Mouse (Mus musculus): ENCODE data around the gene Elovl6. TPM values are rescaled to one million over a fixed set of nuclear protein-coding genes. Genes with fewer than 3 reads are reported as not detected.
A peak's percentile ranks its signal among the peaks of the same experiment; 100 is the strongest.

Gene Elovl6
- total and polyA plus RNA-seq, 3 experiments = 15.0 to 17.2 TPM; not detected in 1

DNA sequence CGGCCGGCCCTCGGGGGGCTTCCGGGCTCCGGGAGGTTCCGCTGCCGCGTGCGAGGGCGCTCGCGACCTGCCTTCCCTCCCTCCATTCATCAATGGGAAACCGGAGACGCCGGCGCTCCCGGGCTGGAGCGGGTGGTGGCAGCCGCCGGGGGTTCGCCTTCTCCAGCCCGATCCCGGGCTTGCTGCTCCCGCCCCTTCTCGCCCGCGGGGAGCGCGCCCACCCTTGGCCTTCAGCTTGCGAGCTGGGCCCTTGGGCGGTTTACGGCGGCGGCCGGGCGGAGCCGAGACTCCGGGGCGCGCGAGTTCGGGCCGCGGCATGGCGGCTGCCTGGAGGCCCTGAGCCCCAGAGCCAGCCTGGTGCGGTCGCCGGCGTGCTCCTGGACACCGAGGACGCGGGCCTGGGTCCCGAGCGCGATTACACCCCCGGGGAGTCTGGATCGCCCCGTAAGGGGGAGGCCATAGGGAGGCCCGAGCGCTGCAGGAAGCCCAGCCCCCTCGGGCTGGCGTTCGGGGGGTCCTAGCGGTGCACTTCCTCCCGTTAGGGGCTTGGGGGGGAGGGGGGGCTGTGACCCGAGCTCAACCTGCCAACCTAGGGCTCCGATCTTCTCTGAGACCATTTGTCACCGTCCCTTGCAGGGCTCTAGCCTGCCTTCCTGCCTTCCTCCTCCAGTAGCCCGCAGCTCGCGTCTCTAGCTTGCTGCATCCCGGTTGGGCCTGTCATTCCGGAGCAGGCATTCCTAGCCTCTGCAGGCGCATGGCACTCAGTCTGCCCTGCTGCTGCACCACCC is 1.8 kb downstream of the Elovl6 start (continued):
- TF ChIP-seq GABPA (IDR thresholded peaks at IDR 0.05; ENCODE audit: low read depth, low read length) = no peak
- no peak for TF ChIP-seq CHD2 (IDR thresholded peaks at IDR 0.05; ENCODE audit: low read length)
- no peak for TF ChIP-seq MYC (IDR thresholded peaks at IDR 0.05; ENCODE audit: low read depth, low read length)
- no peak for TF ChIP-seq JUND (IDR thresholded peaks at IDR 0.05; ENCODE audit: low read depth, low read length)

DNA sequence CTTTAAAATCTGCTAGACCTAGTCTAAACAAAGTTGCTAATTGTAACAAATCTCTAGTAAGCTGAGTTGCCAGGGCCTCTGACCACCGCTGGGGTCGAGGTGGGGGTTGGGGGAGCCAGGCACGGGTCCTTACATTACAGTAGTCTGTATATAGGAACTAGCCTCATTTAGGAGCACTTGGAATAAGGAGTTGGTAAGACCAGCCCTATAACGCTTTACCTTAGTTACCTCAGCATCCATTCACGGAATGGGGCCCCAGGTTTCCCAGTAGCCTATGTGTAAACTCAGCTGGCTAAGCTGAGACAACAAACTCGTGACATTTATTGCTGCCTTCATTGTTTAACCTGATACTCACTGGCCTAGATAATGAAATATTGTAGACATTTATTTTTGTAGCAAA is 3.3 kb downstream of the Elovl6 start:
- no peak for DNase-seq (ENCODE audit: low read depth, low spot score)
- TF ChIP-seq POLR2AphosphoS2 (IDR thresholded peaks at IDR 0.05; ENCODE audit: low read length) (no peak), EP300 (IDR thresholded peaks at IDR 0.05; ENCODE audit: low read depth in 1 of 2, low read length in 2 of 2) (no peak), ZNF384 (IDR thresholded peaks at IDR 0.05; ENCODE audit: low read depth, low read length) (no peak)
- Histone ChIP-seq H3K4me3 (ENCODE audit: control insufficient read depth in 1 of 2, insufficient read depth in 1 of 2, low read depth in 2 of 2, low read length in 2 of 2) (peak overlapping the region in 1 of 2 experiments; percentile 40; a peak in 2 of 4 replicates), H3K36me3 (ENCODE audit: control insufficient read depth in 1 of 2, insufficient read depth in 2 of 2, low read length in 2 of 2) (peaks cover 0 to 20% of the 10 kb centered on the region in 2 experiments; a peak in 2 of 4 replicates), H3K27me3 (ENCODE audit: control insufficient read depth in 1 of 2, insufficient read depth in 2 of 2, low read length in 2 of 2) (no peaks in the 10 kb centered on the region), H3K9ac (ENCODE audit: control insufficient read depth, low read depth, low read length, poor library complexity, severe bottlenecking) (peak overlapping the region; percentile 8), H3K4me1 (ENCODE audit: control insufficient read depth in 1 of 2, insufficient read depth in 2 of 2, low read length in 2 of 2) (peaks cover 4 to 13% of the 10 kb centered on the region in 2 experiments; a peak in 3 of 4 replicates), H3K9me3 (replicated peaks; ENCODE audit: insufficient read depth, low read length) (no peaks in the 10 kb centered on the region), H3K27ac (ENCODE audit: control insufficient read depth, low read depth, low read length) (no peak overlapping the region), H3K79me2 (ENCODE audit: control insufficient read depth, insufficient read depth, low read length, poor library complexity) (peaks cover 26% of the 10 kb centered on the region)

GRCm38 (mm10) chr3:129536109-129536508 is 4.0 kb downstream of the Elovl6 start:
- H3K36me3 ChIP-seq (ENCODE audit: control insufficient read depth in 1 of 2, insufficient read depth in 2 of 2, low read length in 2 of 2) = peaks cover 0 to 20% of the 10 kb centered on the region in 2 experiments; a peak in 2 of 4 replicates
- H3K4me3 ChIP-seq (ENCODE audit: control insufficient read depth in 1 of 2, insufficient read depth in 1 of 2, low read depth in 2 of 2, low read length in 2 of 2) = peak overlapping the region; percentile 40 to 59
- peaks cover 26% of the 10 kb centered on the region for H3K79me2 ChIP-seq (ENCODE audit: control insufficient read depth, insufficient read depth, low read length, poor library complexity)
- peak overlapping the region; percentile 57 for H3K27ac ChIP-seq (ENCODE audit: control insufficient read depth, low read depth, low read length)
- H3K9me3 ChIP-seq (replicated peaks; ENCODE audit: insufficient read depth, low read length) = no peaks in the 10 kb centered on the region
- peaks cover 4 to 13% of the 10 kb centered on the region in 2 experiments; a peak in 3 of 4 replicates for H3K4me1 ChIP-seq (ENCODE audit: control insufficient read depth in 1 of 2, insufficient read depth in 2 of 2, low read length in 2 of 2)
- no peaks in the 10 kb centered on the region for H3K27me3 ChIP-seq (ENCODE audit: control insufficient read depth in 1 of 2, insufficient read depth in 2 of 2, low read length in 2 of 2)
- DNase-seq (ENCODE audit: low read depth, low spot score) = peak; percentile 98
- peak overlapping the region; percentile 75 for H3K9ac ChIP-seq (ENCODE audit: control insufficient read depth, low read depth, low read length, poor library complexity, severe bottlenecking)
- TF ChIP-seq NRF1 (IDR thresholded peaks at IDR 0.05; ENCODE audit: insufficient read depth, low read depth, low read length, poor library complexity, severe bottlenecking) (no peak), NELFE (IDR thresholded peaks at IDR 0.05; ENCODE audit: low read depth, low read length) (peak; percentile 75), UBTF (IDR thresholded peaks at IDR 0.05; ENCODE audit: borderline replicate concordance, insufficient read depth, low read depth, low read length) (no peak), GABPA (IDR thresholded peaks at IDR 0.05; ENCODE audit: low read depth, low read length) (no peak), ZKSCAN1 (IDR thresholded peaks at IDR 0.05; ENCODE audit: low read depth, low read length) (no peak), GATA1 (IDR thresholded peaks at IDR 0.05; ENCODE audit: low read depth, low read length) (no peak), SIN3A (IDR thresholded peaks at IDR 0.05; ENCODE audit: low read length) (no peak), MAZ (IDR thresholded peaks at IDR 0.05; ENCODE audit: low read depth, low read length) (no peak), SMC3 (IDR thresholded peaks at IDR 0.05; ENCODE audit: low read depth, low read length) (no peak), MYC (IDR thresholded peaks at IDR 0.05; ENCODE audit: low read depth, low read length) (no peak), MXI1 (IDR thresholded peaks at IDR 0.05; ENCODE audit: low read depth, low read length) (no peak), POLR2A (IDR thresholded peaks at IDR 0.05; ENCODE audit: control insufficient read depth in 1 of 2, insufficient read depth in 1 of 2, low read depth in 1 of 2, low read length in 2 of 2, poor library complexity in 1 of 2) (peak; percentile 74 to 78; a peak in 3 of 4 replicates), CHD2 (IDR thresholded peaks at IDR 0.05; ENCODE audit: low read length) (no peak; the same call in 1 of the 2 replicates), ELF1 (IDR thresholded peaks at IDR 0.05; ENCODE audit: low read depth, low read length) (no peak), RCOR1 (IDR thresholded peaks at IDR 0.05; ENCODE audit: low read depth, low read length) (no peak), TBP (IDR thresholded peaks at IDR 0.05; ENCODE audit: low read depth, low read length) (peak; percentile 91), HCFC1 (IDR thresholded peaks at IDR 0.05; ENCODE audit: low read depth, low read length) (0 out of 2 replicates have a peak, but pooled peaks have one; percentile 62), KAT2A (conservative IDR thresholded peaks at IDR 0.05; ENCODE audit: low read depth, low read length) (no peak), CTCF (IDR thresholded peaks at IDR 0.05 in 2 of 3, conservative IDR thresholded peaks at IDR 0.05 in 1 of 3; ENCODE audit: control insufficient read depth in 1 of 3, insufficient read depth in 1 of 3, low read depth in 2 of 3, low read length in 3 of 3, poor library complexity in 1 of 3, severe bottlenecking in 1 of 3) (no peak), MAX (IDR thresholded peaks at IDR 0.05; ENCODE audit: low read length) (no peak), JUND (IDR thresholded peaks at IDR 0.05; ENCODE audit: low read depth, low read length) (peak; percentile 91; the same call in 1 of the 2 replicates), USF2 (IDR thresholded peaks at IDR 0.05; ENCODE audit: borderline replicate concordance in 1 of 2, insufficient read depth in 1 of 2, low read depth in 1 of 2, low read length in 2 of 2) (no peak), MEF2A (IDR thresholded peaks at IDR 0.05; ENCODE audit: extremely low read depth, insufficient replicate concordance, low read depth, low read length, poor library complexity, severe bottlenecking) (no peak), MYB (IDR thresholded peaks at IDR 0.05; ENCODE audit: low read depth, low read length) (no peak)

All from MEL (cell line).